Mouse (Mus musculus) midbrain, postnatal 0 days (tissue): ENCODE results near the gene Ptprg. TPM values are rescaled to one million over a fixed set of nuclear protein-coding genes. Genes with fewer than 3 reads are reported as not detected.

Experiments
- ATAC-seq: fragments of 200-750 bp; cut with Nextera tagmentation; 2 replicates; pipeline ENCODE4 v1.8.0; 2017; ENCODE audit warnings: moderate number of reproducible peaks, mild to moderate bottlenecking, moderate TSS enrichment, moderate library complexity; ENCODE audit not compliant: low FRiP score
- DNase-seq: peaks from one replicate; pipeline ENCODE4 v3.0.0-alpha.2; 2015; ENCODE audit warnings: low spot score
- H3K27ac ChIP-seq: fragments of 300-500 bp; sonication (generic); 2 replicates; pipeline ENCODE4 v1.5.1; 2014; ENCODE audit warnings: low read depth, mild to moderate bottlenecking, low read length, mixed read lengths
- H3K27me3 ChIP-seq: fragments of 300-500 bp; sonication (generic); 2 replicates; pipeline ENCODE4 v1.6.1; 2014; ENCODE audit warnings: low read length, control low read depth, mixed read lengths; ENCODE audit not compliant: insufficient read depth
- H3K36me3 ChIP-seq: fragments of 300-500 bp; sonication (generic); 2 replicates; pipeline ENCODE4 v1.6.1; 2014; ENCODE audit warnings: low read length, control low read depth, mixed read lengths; ENCODE audit not compliant: insufficient read depth
- H3K4me1 ChIP-seq: fragments of 300-500 bp; sonication (generic); 2 replicates; pipeline ENCODE4 v1.6.1; 2014; ENCODE audit warnings: mild to moderate bottlenecking, control low read depth, antibody characterized with exemption, low read length, mixed read lengths; ENCODE audit not compliant: insufficient read depth
- H3K4me2 ChIP-seq: fragments of 300-500 bp; sonication (generic); 2 replicates; pipeline ENCODE4 v1.6.1; 2014; ENCODE audit warnings: low read depth, mild to moderate bottlenecking, low read length, mixed read lengths; ENCODE audit not compliant: poor library complexity, severe bottlenecking
- H3K4me3 ChIP-seq: fragments of 300-500 bp; sonication (generic); 2 replicates; pipeline ENCODE4 v1.5.1; 2014; ENCODE audit warnings: low read depth, mild to moderate bottlenecking, low read length, moderate library complexity
- H3K9ac ChIP-seq: fragments of 300-500 bp; sonication (generic); replicated peaks from 2 replicates; pipeline ENCODE4 v1.6.1; 2014; ENCODE audit warnings: mild to moderate bottlenecking, low read length, moderate library complexity, mixed read lengths; ENCODE audit not compliant: poor library complexity, severe bottlenecking
- H3K9me3 ChIP-seq: fragments of 300-500 bp; sonication (generic); 2 replicates; pipeline ENCODE4 v1.6.1; 2016; ENCODE audit warnings: low read length, control low read depth
- CTCF ChIP-seq: IDR thresholded peaks from 2 replicates; pipeline ENCODE4 v1.5.1; 2016; ENCODE audit warnings: antibody characterized with exemption, mild to moderate bottlenecking
- WGBS: fragments of 180-500 bp; shearing (Covaris S2); extraction: QIAGEN DNeasy Blood & Tissue Kit; methylation state at CpG from one replicate; pipeline ENCODE4 v1.1.7; 2014; 5-methylcytosine and 5-hydroxymethylcytosine counted together
- polyA plus RNA-seq: library from polyadenylated mRNA; unstranded; fragments of >200 nt; fragmentation: Nextera tagmentation; extraction: Ambion mirVana; gene quantifications from 2 replicates; pipeline ENCODE4 v1.2.1, GENCODE M21; 2015
- total RNA-seq: library from RNA; depleted of rRNA; stranded (reverse); fragments of >200 nt; gene quantifications from 2 replicates; pipeline ENCODE4 v1.2.3, GENCODE M21; 2014

The Ptprg gene
- total and polyA plus RNA-seq, 2 experiments from 2014 or later: 25.7 to 84.9 TPM

- no peaks in the 10 kb centered on the region for H3K4me1 ChIP-seq
- DNase-seq: peak; percentile 42
- 97% methylated on average over 1 of the region's 1 CpGs for WGBS
These were observed 89.6 kb downstream of the Ptprg start for GRCm38 (mm10) chr14:11642977-11643376.

GRCm38 (mm10) chr14:11657374-11657773 lies 104.0 kb downstream of the Ptprg start:
- no peak for TF ChIP-seq CTCF
- DNase-seq (no peak), ATAC-seq (no peak)
- no peak overlapping the region for H3K9ac ChIP-seq
- no peak overlapping the region for H3K27ac ChIP-seq
- H3K9me3 ChIP-seq: no peaks in the 10 kb centered on the region
- H3K4me2 ChIP-seq: no peak overlapping the region
- H3K4me1 ChIP-seq: no peaks in the 10 kb centered on the region
- H3K27me3 ChIP-seq: no peaks in the 10 kb centered on the region
- no peak overlapping the region for H3K4me3 ChIP-seq
- H3K36me3 ChIP-seq: no peaks in the 10 kb centered on the region
- 74% methylated on average over 6 of the region's 6 CpGs for WGBS

More at GRCm38 (mm10) chr14:11642977-11643376, 89.6 kb downstream of the Ptprg start:
- no peak overlapping the region for H3K27ac ChIP-seq
- TF ChIP-seq CTCF: peak; percentile 18; the same call in 1 of the 2 replicates
- no peak overlapping the region for H3K4me3 ChIP-seq
- no peak overlapping the region for H3K9ac ChIP-seq
- ATAC-seq: no peak
- H3K36me3 ChIP-seq: no peaks in the 10 kb centered on the region
- H3K9me3 ChIP-seq: no peaks in the 10 kb centered on the region
- H3K27me3 ChIP-seq: no peaks in the 10 kb centered on the region
- H3K4me2 ChIP-seq: no peak overlapping the region

GRCm38 (mm10) chr14:11663661-11664215 lies 110.4 kb downstream of the Ptprg start:
- Histone ChIP-seq H3K4me3 (no peak overlapping the region), H3K27ac (no peak overlapping the region), H3K9ac (no peak overlapping the region), H3K36me3 (no peaks in the 10 kb centered on the region), H3K9me3 (no peaks in the 10 kb centered on the region), H3K27me3 (no peaks in the 10 kb centered on the region), H3K4me1 (peaks cover 4% of the 10 kb centered on the region; the same call in 1 of the 2 replicates), H3K4me2 (no peak overlapping the region)
- ATAC-seq: no peak
- peak; percentile 38 for DNase-seq
- WGBS: 23% methylated on average over 11 of the region's 11 CpGs
- no peak for TF ChIP-seq CTCF

GRCm38 (mm10) chr14:11664302-11664701 lies 111.0 kb downstream of the Ptprg start:
- TF ChIP-seq CTCF: no peak
- peak; percentile 48 for DNase-seq
- Histone ChIP-seq H3K4me3 (no peak overlapping the region), H3K36me3 (no peaks in the 10 kb centered on the region), H3K4me1 (peaks cover 4% of the 10 kb centered on the region; the same call in 1 of the 2 replicates), H3K9ac (no peak overlapping the region), H3K9me3 (no peaks in the 10 kb centered on the region), H3K4me2 (no peak overlapping the region), H3K27me3 (no peaks in the 10 kb centered on the region), H3K27ac (no peak overlapping the region)
- 28% methylated on average over 9 of the region's 9 CpGs for WGBS
- no peak for ATAC-seq

- DNase-seq: no peak
- no peak for ATAC-seq
- 71% methylated on average over 7 of the region's 7 CpGs for WGBS
- Histone ChIP-seq H3K27ac (no peak overlapping the region), H3K36me3 (no peaks in the 10 kb centered on the region), H3K4me1 (peaks cover 4% of the 10 kb centered on the region; the same call in 1 of the 2 replicates), H3K4me3 (no peak overlapping the region), H3K9ac (no peak overlapping the region), H3K27me3 (no peaks in the 10 kb centered on the region), H3K4me2 (no peak overlapping the region), H3K9me3 (no peaks in the 10 kb centered on the region)
- no peak for TF ChIP-seq CTCF
These were observed 111.7 kb downstream of the Ptprg start for GRCm38 (mm10) chr14:11665046-11665445.

- WGBS: 7% methylated on average over 3 of the region's 3 CpGs
- Histone ChIP-seq H3K4me1 (peaks cover 10% of the 10 kb centered on the region; the same call in 1 of the 2 replicates), H3K36me3 (no peaks in the 10 kb centered on the region), H3K9ac (no peak overlapping the region), H3K4me3 (no peak overlapping the region), H3K9me3 (no peaks in the 10 kb centered on the region), H3K27ac (no peak overlapping the region), H3K27me3 (no peaks in the 10 kb centered on the region), H3K4me2 (no peak overlapping the region)
- TF ChIP-seq CTCF: no peak
- no peak for DNase-seq
- no peak for ATAC-seq
These were observed 114.4 kb downstream of the Ptprg start for GRCm38 (mm10) chr14:11667762-11668161.
